In the genomic region with DNA sequence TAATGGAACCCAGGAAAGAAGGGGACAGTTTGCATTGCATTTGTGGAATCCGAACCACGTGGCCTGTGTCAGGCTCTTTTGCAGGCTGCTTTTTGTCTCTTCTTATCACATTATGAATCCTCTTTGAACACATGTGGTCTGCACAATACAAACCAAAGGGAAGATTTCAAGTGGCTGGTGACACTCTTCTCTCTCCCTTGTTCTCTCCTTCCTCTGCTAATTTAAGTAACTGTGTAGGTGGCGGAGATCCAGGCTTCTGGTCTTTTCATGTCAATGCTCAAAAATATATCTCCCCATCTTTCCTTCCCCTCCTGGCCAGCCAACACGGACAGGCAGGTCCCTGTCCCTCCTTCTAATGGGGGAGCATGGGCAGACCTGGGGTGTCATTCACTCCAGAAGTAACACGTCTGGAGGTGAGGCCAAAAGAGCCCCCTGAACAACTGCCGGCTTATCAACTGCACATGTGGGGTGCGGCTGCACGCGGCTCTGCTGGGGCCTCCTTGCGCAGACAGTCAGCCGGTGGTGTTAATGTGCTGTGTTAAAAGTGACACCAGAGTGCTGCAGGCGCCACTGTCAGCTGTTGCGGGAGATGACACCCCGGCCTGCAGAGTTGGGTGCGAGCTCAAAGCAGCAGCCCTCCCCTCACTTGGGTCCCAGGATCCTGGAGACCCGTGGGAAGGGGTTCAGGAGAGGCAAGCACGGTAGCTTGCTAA, we compare ENCODE assay signal across 20 mouse cellular contexts.
DNase-seq lines count a peak whose midpoint lies in the region; ATAC-seq and TF ChIP-seq lines count a peak whose summit lies in the region.
"Had no signal": no experiment of that assay in that cellular context is flagged by ENCODE, and none has a peak within 500 bp of the region (broad histone marks: within the 10 kb centered on the region; RNA-seq: fewer than 3 reads in every experiment).

No protein-coding gene starts in this region.

- TF ChIP-seq EP300 in heart, adult 2 months (IDR thresholded peaks at IDR 0.05; ENCODE audit: insufficient read depth, low read depth, low read length): no peak

- DNase-seq in heart, adult 2 months: no peak
- peak; percentile 25 for DNase-seq in right cerebral cortex, adult 18-20 months
- no peak for DNase-seq in right cerebral cortex, postnatal 14 days
- peak; percentile 29 to 69 for DNase-seq in left cerebral cortex, postnatal 14 days (ENCODE audit: low spot score in 2 of 2)
- peak; percentile 14 to 36 for DNase-seq in right cerebral cortex, postnatal 36 days (ENCODE audit: low spot score in 2 of 2)
- no peak for DNase-seq in thymus, postnatal 25 days
- DNase-seq: cerebellum, adult 9-11 months; kidney, adult 8-10 months; kidney, postnatal 14 days; liver; thymus, adult 18-20 months had no signal

- WGBS in heart, embryonic 14.5 days: 22% methylated on average over 17 of the region's 17 CpGs
- 46% methylated on average over 17 of the region's 17 CpGs for WGBS in heart, adult 2 months

- H3K9ac ChIP-seq in heart, embryonic 14.5 days (ENCODE audit: low read length): 0 out of 2 replicates have a peak overlapping the region, but pooled peaks have one; percentile 36
- H3K9ac ChIP-seq in heart, adult 2 months (ENCODE audit: low read depth, low read length): no peak overlapping the region
- H3K9ac ChIP-seq: embryonic facial prominence, embryonic 12.5 days; forebrain, embryonic 13.5 days; hindbrain, embryonic 13.5 days; midbrain, embryonic 13.5 days had no signal

- no peaks in the 10 kb centered on the region for H3K9me3 ChIP-seq in heart, embryonic 14.5 days (ENCODE audit: control insufficient read depth, low read length)
- H3K9me3 ChIP-seq: embryonic facial prominence, embryonic 12.5 days; forebrain, embryonic 13.5 days; hindbrain, embryonic 13.5 days; midbrain, embryonic 13.5 days had no signal

- no peaks in the 10 kb centered on the region for H3K36me3 ChIP-seq in heart, embryonic 14.5 days (ENCODE audit: control insufficient read depth, insufficient read depth, low read length)
- H3K36me3 ChIP-seq in heart, adult 2 months (ENCODE audit: control insufficient read depth, insufficient read depth, low read length): no peaks in the 10 kb centered on the region
- H3K36me3 ChIP-seq: embryonic facial prominence, embryonic 12.5 days; hindbrain, embryonic 13.5 days; midbrain, embryonic 13.5 days had no signal

- no peak for TF ChIP-seq CTCF in heart, adult 2 months (IDR thresholded peaks at IDR 0.05)

- intact Hi-C loops in heart, adult 2 months (cut with DNase I): no loop called here
- intact Hi-C loops in left cerebral cortex, postnatal 14 days (cut with DNase I): no loop called here

- TF ChIP-seq POLR2A in heart, adult 2 months (IDR thresholded peaks at IDR 0.05; ENCODE audit: insufficient read depth, low read depth, low read length): no peak

- H3K4me2 ChIP-seq in heart, embryonic 14.5 days (ENCODE audit: low read length): peak overlapping the region; percentile 42
- H3K4me2 ChIP-seq: embryonic facial prominence, embryonic 12.5 days; forebrain, embryonic 13.5 days; hindbrain, embryonic 13.5 days; midbrain, embryonic 13.5 days had no signal

- H3K4me1 ChIP-seq in heart, embryonic 14.5 days (ENCODE audit: control insufficient read depth in 2 of 2, insufficient read depth in 2 of 2, low read length in 2 of 2): peaks cover 9 to 17% of the 10 kb centered on the region in 2 experiments
- peaks cover 1% of the 10 kb centered on the region; the same call in 1 of the 2 replicates for H3K4me1 ChIP-seq in heart, adult 2 months (ENCODE audit: control insufficient read depth, insufficient read depth, low read length)
- H3K4me1 ChIP-seq: embryonic facial prominence, embryonic 12.5 days; forebrain, embryonic 13.5 days; hindbrain, embryonic 13.5 days; midbrain, embryonic 13.5 days had no signal

- H3K4me3 ChIP-seq in heart, embryonic 14.5 days (ENCODE audit: control insufficient read depth in 1 of 2, insufficient read depth in 1 of 2, low read depth in 1 of 2, low read length in 2 of 2): no peak overlapping the region
- H3K4me3 ChIP-seq in heart, adult 2 months: no peak overlapping the region
- H3K4me3 ChIP-seq: embryonic facial prominence, embryonic 12.5 days; erythroblast, embryonic 14.5 days; forebrain, embryonic 13.5 days; hindbrain, embryonic 13.5 days; midbrain, embryonic 13.5 days; myocyte had no signal

- no peak; the same call in 1 of the 2 replicates for ATAC-seq in heart, embryonic 14.5 days (ENCODE audit: insufficient number of reproducible peaks, insufficient read depth, low FRiP score, low read depth)
- ATAC-seq in cerebellum, adult (ENCODE audit: insufficient number of reproducible peaks, low FRiP score, low TSS enrichment): no peak
- ATAC-seq: forebrain, embryonic 13.5 days; lung, postnatal 0 days; midbrain, embryonic 13.5 days had no signal

- H3K27me3 ChIP-seq in heart, embryonic 14.5 days (ENCODE audit: control insufficient read depth, insufficient read depth, low read length): peaks cover 3% of the 10 kb centered on the region; the same call in 1 of the 2 replicates
- H3K27me3 ChIP-seq in heart, adult 2 months (ENCODE audit: control insufficient read depth, insufficient read depth, low read length): no peaks in the 10 kb centered on the region
- H3K27me3 ChIP-seq: embryonic facial prominence, embryonic 12.5 days; forebrain, embryonic 13.5 days; midbrain, embryonic 13.5 days had no signal

- no peaks in the 10 kb centered on the region for H3K79me2 ChIP-seq in heart, adult 2 months (replicated peaks; ENCODE audit: control insufficient read depth, insufficient read depth, low read length)

- no peak overlapping the region; a peak in 1 of 4 replicates for H3K27ac ChIP-seq in heart, embryonic 14.5 days (replicated peaks in 1 of 2; ENCODE audit: control insufficient read depth in 1 of 2, insufficient read depth in 1 of 2, low read depth in 2 of 2, low read length in 2 of 2)
- H3K27ac ChIP-seq in heart, adult 2 months: no peak overlapping the region
- H3K27ac ChIP-seq: embryonic facial prominence, embryonic 12.5 days; forebrain, embryonic 13.5 days; hindbrain, embryonic 13.5 days; midbrain, embryonic 13.5 days had no signal

Comparison
In these comparisons a context has a peak if more than half of its experiments do, and no peak if none do; other contexts are left out.
1. DNase-seq: peak in right cerebral cortex, adult 18-20 months (single experiment), left cerebral cortex, postnatal 14 days (2 of 2) and right cerebral cortex, postnatal 36 days (2 of 2); none in heart, adult 2 months (0 of 2), right cerebral cortex, postnatal 14 days (single experiment) and thymus, postnatal 25 days (single experiment).